Mouse (Mus musculus) liver, postnatal 0 days (tissue): Measurements from ENCODE around the gene Fmr1.

ENCODE experiments used
- CTCF ChIP-seq: sonication (generic); IDR thresholded peaks from 2 replicates; pipeline ENCODE4 v1.5.1; 2016; ENCODE audit warnings: antibody characterized with exemption, low read depth
- EP300 ChIP-seq: IDR thresholded peaks from 2 replicates; pipeline ENCODE4 v1.6.1; 2016; ENCODE audit warnings: antibody characterized with exemption, low read depth, mild to moderate bottlenecking

- TF ChIP-seq EP300 (no peak), CTCF (no peak)
These were observed 58.6 kb downstream of the Fmr1 start for GRCm38 (mm10) chrX:68736902-68737301.
